Mouse (Mus musculus) brain, adult 2 months (tissue): ENCODE measurements around the gene Iffo2.
"Not testable (repeated sequence)": the region's sequence is repeated elsewhere in the genome, so short reads cannot be mapped to it uniquely, and the experiment has no call there.

ENCODE experiments used
- DNase-seq: peaks from one replicate; pipeline ENCODE4 v3.0.0; 2011; ENCODE audit warnings: low read depth, low spot score

Iffo2 gene

GRCm38 (mm10) chr4:139530248-139530647 is at the start of gene Iffo2:
Gene Iffo2, plus strand, starts transcription at chr4:139530548.
- not testable (repeated sequence) for DNase-seq

DNA sequence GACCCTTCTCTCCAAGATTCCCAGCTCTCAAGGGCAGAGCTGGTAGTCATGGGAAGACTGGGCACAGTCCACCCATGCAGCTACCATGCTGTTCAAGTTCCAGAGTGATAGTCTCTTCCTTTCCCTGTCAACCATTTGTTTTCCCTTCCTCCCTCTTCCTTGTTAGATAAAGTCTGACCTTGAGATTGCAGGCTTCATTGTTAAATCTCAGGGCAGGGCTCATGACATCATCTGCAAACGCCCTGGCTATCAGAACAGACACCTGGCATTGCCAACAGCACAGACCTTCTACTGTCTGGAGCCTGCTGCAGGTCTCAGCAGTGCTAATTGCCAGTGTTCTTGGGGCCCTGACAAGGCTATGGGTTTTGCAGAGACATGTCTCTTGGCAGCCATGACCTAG is 48.9 kb upstream of the Iffo2 start:
- peak; percentile 43 for DNase-seq

- no peak for DNase-seq
Observed at GRCm38 (mm10) chr4:139483461-139484105, 46.8 kb upstream of the Iffo2 start.

DNA sequence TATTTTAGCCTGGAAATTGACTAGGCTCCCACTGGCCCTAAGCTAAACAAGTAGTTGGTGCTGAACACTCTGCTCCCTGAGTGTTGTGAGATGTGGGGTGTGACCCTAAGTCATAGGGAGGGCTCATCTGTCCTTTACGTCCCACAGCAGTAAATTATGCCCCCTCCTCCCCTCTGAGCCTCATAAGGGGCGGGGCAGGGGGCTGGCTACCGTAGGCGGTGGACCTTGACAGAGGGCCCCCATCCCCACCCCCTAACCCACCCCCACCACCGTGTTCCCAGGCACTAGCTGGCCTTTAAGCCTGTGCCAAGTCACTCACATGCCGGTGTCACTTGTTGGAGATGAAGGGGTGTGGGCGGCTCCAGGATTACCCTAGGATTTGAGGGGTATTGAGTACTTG is 45.9 kb upstream of the Iffo2 start:
- DNase-seq: no peak

- peak; percentile 56 for DNase-seq
Observed at GRCm38 (mm10) chr4:139487085-139487484, 43.3 kb upstream of the Iffo2 start.

DNA sequence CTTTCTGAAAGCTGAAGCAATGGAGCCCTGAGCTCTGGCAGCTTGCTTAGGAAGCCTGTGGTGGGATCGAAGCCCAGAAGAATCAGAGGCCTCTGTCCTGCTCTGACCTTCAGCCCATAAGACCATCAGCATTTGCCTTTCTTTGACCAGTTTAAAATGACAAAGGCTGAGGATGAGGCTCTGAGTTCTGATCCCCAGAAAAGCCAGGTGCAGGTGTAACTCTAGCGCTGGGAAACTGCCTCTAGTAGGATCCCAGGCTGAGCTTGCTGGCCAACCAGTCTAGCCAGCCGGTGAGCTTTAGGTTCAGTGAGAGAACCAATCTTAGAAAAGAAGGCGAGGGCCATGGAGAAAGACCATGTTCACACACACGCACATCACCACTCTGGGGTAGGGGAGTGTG is 42.0 kb upstream of the Iffo2 start:
- DNase-seq: no peak

DNA sequence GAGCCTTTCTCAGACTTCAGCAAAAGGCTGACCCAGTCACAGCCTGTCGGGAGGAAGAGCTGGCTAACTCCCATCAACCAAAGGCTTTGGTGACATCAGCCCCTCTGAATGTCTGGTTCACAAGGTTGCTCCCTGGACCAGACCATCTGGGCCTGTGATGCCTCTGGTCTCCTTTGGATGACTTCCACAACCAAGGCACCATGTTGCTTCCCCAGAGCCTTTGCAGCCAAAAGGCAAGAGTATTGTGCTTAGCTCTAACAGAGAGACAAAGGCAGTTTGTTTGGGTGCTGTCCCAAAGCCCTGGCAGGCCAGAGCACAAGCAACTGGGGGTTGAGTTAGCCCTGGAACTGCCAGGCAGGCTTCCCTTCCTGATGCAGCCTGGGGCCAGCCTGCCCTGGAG is 40.4 kb upstream of the Iffo2 start:
- DNase-seq: peak; percentile 98

DNA sequence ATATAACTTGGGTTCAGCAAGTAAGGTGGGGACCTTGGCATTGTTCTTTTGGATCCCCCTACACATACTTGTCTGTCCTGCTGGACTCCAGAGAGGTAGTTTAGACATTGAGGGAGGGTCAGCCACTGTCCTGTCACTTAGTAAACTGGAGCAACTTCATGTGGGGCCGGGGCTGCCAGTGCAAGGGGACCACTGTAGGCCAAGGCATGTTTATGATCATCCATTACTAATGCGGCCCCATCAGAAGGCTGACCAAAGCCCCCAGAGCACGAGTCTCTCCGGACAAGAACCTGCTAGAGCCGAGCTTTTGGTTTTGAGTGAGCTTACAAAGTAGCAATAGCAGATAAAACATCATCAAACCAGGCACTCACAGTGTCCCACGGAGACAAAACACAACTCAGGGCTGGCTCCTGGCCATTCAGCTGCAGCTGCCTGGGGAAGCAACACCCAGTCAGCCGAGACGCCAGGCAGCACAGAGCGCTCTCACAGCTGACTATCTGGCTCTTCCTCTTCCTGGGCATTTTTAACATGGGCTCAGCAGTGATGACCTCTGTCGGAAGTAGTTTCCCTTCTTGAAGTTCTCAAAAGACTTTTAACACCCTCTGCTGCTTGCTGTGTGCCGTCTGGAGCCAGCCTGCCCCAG is 39.8 kb upstream of the Iffo2 start:
- DNase-seq: peak; percentile 87

DNA sequence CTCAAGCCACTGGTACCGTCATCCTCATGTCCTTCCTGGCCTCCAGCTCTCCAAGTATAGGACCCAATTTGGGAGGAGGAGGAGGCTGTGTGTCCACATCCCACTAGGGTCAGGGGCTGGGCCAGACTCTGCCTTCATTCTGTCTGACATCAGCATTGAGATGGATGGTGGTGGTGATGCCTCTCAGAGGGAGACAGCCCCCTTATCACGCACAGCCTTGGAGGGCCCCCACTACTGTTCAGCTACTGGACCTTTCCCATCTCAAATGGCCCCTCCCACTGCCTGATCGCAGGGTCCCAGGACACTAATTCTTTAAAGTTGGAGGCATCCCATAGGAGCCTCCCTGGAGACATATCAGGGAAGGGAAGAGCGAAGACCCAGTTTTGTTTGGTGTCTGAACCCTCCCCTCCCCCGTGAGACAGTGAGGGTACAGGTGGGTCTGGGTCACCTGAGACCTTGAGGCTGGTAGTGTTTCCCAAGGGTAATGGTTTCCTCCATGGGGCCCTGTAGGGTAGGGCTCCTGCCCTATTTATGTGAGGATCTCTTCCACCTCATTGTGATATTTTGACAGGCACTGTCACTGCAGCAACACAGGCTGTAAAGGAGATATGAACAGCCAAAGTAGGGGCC is 38.7 kb upstream of the Iffo2 start:
- no peak for DNase-seq

- no peak for DNase-seq
Observed at GRCm38 (mm10) chr4:139492258-139492833, 38.0 kb upstream of the Iffo2 start.

GRCm38 (mm10) chr4:139493227-139494025 is 36.9 kb upstream of the Iffo2 start:
- peak; percentile 90 for DNase-seq

DNA sequence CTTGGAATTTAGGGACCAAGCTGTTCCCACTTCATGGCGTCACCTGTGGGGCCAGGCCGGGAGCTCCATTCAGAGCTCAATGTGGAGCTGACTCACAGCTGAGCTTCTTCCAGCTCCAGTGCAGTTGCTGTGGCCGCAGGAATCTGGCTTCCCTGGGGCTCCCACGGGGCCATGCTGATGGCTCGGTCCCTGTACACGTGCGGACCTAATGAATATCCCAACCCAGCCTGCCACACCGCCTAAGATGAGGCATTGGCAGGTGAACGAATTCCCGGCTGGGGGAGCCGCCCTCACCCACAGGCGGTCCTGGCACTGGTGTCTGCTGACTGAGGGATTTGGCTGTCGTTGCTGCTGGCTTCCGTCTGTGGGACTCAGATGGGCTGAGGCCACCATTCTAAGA is 29.5 kb upstream of the Iffo2 start:
- DNase-seq: no peak

DNA sequence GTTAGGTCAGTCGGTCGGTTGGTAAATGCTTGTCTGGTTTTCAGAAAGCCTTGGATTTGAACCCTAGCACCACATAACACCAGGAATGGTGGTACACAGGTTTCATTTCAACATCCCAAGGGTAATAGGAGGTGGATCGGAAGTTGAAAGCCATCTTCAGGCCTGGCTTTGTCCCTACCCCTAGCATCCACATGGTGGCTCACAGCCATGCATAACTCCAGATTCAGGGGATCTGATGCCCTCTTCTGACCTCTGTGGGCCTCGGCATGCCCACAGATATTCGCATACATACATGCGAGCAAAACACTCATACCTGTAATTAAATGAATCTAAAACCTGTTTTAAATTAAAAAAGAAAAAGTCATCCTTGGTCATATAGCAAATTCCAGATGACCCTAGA is 28.6 kb upstream of the Iffo2 start:
- no peak for DNase-seq

DNA sequence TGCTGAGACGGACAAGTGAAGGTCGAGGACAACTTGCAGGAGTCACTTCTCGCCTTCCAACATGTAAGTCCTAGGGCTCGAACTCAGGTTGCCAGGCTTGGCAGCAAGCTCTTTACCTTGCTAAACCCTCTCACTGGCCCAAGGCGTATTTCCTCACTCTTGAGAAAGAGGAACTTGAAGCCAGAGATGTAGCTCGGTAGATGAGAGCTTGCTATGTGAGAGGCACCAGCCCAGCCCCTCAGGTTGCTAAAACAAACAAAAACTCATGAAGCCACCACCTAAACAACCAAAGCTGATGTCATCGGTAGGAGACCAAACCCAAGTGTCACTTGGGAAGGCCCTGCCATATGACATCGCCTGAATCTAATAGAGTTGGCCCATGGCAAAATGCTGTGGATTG is 26.4 kb upstream of the Iffo2 start:
- no peak for DNase-seq

GRCm38 (mm10) chr4:139505716-139506115 is 24.6 kb upstream of the Iffo2 start:
- no peak for DNase-seq

DNA sequence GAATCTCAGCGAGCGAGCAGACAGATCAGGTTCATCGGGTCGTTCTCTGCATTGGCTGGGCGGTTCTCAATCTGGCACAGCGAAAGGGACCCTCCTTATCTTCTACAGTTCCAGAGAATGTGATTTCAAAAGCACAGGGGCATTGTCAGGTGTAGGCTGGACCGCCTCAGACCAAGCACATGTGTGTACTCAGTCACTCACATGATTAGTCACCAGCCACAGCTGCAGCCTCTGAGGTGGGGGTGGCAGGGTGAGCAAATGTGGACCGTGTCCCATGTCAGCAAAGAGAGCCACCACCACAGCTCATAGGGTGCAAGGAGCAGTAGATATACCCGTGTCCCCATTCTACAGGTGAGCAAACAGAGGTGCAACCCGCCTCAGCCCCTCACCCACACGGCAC is 23.6 kb upstream of the Iffo2 start:
- DNase-seq: no peak

DNA sequence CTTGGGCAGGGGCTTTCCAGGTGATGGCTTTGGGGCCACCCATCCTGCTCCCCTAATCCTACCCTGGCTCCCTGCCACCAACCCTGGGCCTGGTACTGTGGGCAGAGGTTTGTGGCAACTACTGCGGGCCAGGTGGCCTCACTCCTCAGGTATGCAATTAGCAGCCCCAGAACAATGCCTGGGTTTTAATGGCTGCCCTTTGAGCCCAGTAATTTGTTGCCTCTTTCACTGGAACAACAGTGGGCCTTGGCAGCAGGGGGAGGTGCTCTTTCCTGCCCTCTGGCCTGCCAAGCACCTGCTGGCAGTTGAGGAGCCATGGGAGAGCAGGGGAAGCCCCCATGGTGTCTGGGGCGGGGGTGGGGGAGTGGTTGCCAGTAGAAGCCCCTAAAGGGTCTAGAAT is 21.3 kb upstream of the Iffo2 start:
- DNase-seq: no peak

DNA sequence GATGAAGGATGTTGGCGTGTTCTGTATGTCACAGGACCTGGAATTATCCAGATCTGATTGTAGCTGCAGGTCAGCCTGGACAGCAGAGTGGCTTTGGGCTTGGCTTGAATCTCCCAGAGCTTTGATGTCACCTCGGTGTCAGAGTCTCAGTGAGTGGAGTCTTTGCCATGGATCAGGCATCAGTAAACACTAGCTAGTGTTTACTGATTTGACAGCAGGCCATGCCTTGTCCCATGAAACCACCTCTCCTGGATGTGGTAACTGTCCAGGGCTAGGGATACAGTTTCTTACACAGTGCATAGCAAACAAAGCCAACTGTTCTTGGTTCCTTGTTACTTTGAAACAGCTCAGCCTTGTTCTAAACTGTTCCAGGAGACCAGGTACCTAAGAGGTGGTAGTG is 18.8 kb upstream of the Iffo2 start:
- DNase-seq: no peak

GRCm38 (mm10) chr4:139512985-139513384 is 17.4 kb upstream of the Iffo2 start:
- DNase-seq: no peak

GRCm38 (mm10) chr4:139519221-139519620 is 11.1 kb upstream of the Iffo2 start:
- no peak for DNase-seq

DNA sequence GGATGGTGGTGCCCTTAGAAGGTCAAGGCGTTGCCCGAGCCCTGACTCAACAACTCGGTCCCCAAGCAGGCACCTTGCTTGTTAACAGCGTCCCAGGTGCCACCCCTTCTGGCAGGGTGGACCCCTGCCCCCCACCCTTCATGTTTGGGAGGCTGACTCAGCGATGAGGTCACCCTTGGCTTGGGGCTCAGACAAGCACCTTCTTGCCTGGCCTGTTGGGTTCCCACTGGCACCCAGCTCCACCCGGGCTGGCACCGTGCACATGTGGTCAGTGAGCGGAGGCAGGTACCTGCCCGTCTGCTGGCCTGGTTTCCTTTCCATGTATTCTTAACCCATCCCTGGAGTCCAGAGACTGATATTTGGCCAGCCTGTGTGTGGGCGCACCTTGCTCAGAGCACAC is 8.4 kb upstream of the Iffo2 start:
- DNase-seq: no peak

GRCm38 (mm10) chr4:139526475-139526874 is 3.9 kb upstream of the Iffo2 start:
- peak; percentile 60 for DNase-seq
